Mouse (Mus musculus) CD8-positive naive resting alpha-beta T cell, adult 2 months (primary cell): ENCODE results near the gene Pigg.
"Not testable (repeated sequence)": the region's sequence is repeated elsewhere in the genome, so short reads cannot be mapped to it uniquely, and the experiment has no call there.

Experiments used
- DNase-seq, 2 experiments: peaks; one replicate each; pipeline ENCODE4 v3.0.0; 2022; ENCODE audit warnings: low read depth in 2 of 2, low spot score in 2 of 2

The Pigg gene

GRCm38 (mm10) chr5:108312224-108313064, at the start of gene Pigg:
Pigg (plus strand) TSS chr5:108312609.
- peak; percentile 62 to 69 for DNase-seq

- DNase-seq, result no peak
Observed at GRCm38 (mm10) chr5:108262722-108263121, 49.7 kb upstream of the Pigg start.

GRCm38 (mm10) chr5:108263785-108264184, 48.6 kb upstream of the Pigg start:
- DNase-seq, result not testable (repeated sequence)

GRCm38 (mm10) chr5:108266990-108267389, 45.4 kb upstream of the Pigg start:
- no peak for DNase-seq

GRCm38 (mm10) chr5:108268127-108269062, 44.0 kb upstream of the Pigg start, which contains the start of gene Dr1:
Dr1 (plus strand) TSS chr5:108268897.
- peak; percentile 75 to 78 for DNase-seq

GRCm38 (mm10) chr5:108269063-108269810, 43.2 kb upstream of the Pigg start:
- no peak for DNase-seq

GRCm38 (mm10) chr5:108269811-108270151, 42.6 kb upstream of the Pigg start:
- no peak for DNase-seq

- no peak for DNase-seq
Observed at GRCm38 (mm10) chr5:108270415-108270814, 42.0 kb upstream of the Pigg start.

GRCm38 (mm10) chr5:108271345-108271744, 41.1 kb upstream of the Pigg start:
- DNase-seq, result not testable (repeated sequence)

GRCm38 (mm10) chr5:108286957-108287356, 25.5 kb upstream of the Pigg start:
- DNase-seq, result no peak

GRCm38 (mm10) chr5:108301567-108301966, 10.8 kb upstream of the Pigg start:
- no peak for DNase-seq

GRCm38 (mm10) chr5:108313065-108313860, 854 bp downstream of the Pigg start:
- DNase-seq, result no peak

- DNase-seq, result no peak
Observed at GRCm38 (mm10) chr5:108331051-108331450, 18.6 kb downstream of the Pigg start.

- DNase-seq, result no peak
Observed at GRCm38 (mm10) chr5:108337385-108337784, 25.0 kb downstream of the Pigg start.

- no peak for DNase-seq
Observed at GRCm38 (mm10) chr5:108338049-108338448, 25.6 kb downstream of the Pigg start.

GRCm38 (mm10) chr5:108343680-108344170, 31.3 kb downstream of the Pigg start:
- no peak for DNase-seq

GRCm38 (mm10) chr5:108345313-108346071, 33.1 kb downstream of the Pigg start:
- DNase-seq, result no peak

- no peak for DNase-seq
Observed at GRCm38 (mm10) chr5:108347843-108348242, 35.4 kb downstream of the Pigg start.

GRCm38 (mm10) chr5:108349511-108350148, 37.2 kb downstream of the Pigg start:
- no peak for DNase-seq
